Mouse (Mus musculus) thymus, adult 2 months (tissue): ENCODE measurements at regions not wholly inside any gene's neighbourhood (a gene's known extent, or its start where the extent isn't known, plus 50 kb on each side); places are given as distances from the start of the nearest gene placed in this dataset.

ENCODE experiments used
- CTCF ChIP-seq: fragments of 200-500 bp; IDR thresholded peaks from 2 replicates; pipeline ENCODE4 v1.5.1; 2012; ENCODE audit warnings: mild to moderate bottlenecking, control low read depth, low read length, moderate library complexity, borderline replicate concordance; ENCODE audit not compliant: control insufficient read depth, poor library complexity, insufficient read depth; ENCODE audit errors: extremely low read depth
- POLR2A ChIP-seq: fragments of 200-500 bp; IDR thresholded peaks from 2 replicates; pipeline ENCODE4 v1.6.1; 2012; ENCODE audit warnings: mild to moderate bottlenecking, low read length, control low read depth, moderate library complexity; ENCODE audit not compliant: control insufficient read depth, poor library complexity, insufficient read depth; ENCODE audit errors: extremely low read depth

DNA sequence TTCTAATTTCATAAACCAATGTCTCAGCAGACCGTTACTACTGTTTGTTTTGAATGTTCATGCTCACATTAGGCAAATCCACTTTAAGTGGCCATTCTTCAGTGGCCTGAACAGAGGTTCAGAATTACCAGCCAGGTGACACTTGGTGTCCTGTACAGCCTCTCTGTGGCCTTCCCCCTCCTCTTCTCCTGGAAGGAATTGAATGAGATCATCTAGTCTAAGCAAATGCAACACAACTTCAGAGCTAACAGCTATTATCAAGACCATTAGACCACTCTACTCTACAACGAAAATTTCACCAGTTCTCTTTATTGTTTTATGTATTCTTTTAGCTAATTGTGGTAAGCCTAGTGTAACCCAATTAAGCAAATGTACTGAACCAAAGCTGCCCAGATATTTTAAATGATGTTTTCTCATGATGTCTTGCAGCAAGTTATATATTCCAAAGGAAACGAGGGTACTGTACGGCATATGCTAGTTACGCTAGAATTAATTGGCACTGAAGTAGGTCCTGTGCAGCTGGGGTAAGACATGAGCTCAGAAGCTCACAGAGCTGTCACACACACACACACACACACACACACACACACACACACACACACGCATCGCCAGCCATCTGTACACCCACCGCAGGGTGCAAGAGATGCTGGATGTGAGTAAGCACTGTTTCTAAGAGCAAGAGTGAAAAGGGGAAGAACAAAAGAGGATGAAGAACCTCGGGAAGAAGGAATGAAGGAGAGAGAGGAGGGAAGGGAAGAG lies 176.7 kb upstream of the Afdn start:
- TF ChIP-seq CTCF (no peak), POLR2A (no peak)
